Mouse (Mus musculus) heart, postnatal 0 days (tissue): ENCODE results near the gene Jun. TPM values are rescaled to one million over a fixed set of nuclear protein-coding genes. Genes with fewer than 3 reads are reported as not detected.

Experiments used
- ATAC-seq: fragments of 200-750 bp; cut with Nextera tagmentation; 2 replicates; pipeline ENCODE4 v1.8.0; 2017; ENCODE audit warnings: low read depth, moderate number of reproducible peaks, moderate library complexity; ENCODE audit not compliant: insufficient read depth
- DNase-seq: peaks from one replicate; pipeline ENCODE4 v3.0.0-alpha.2; 2016; ENCODE audit warnings: low spot score
- H3K27ac ChIP-seq: fragments of 300-500 bp; sonication (generic); 2 replicates; pipeline ENCODE4 v1.5.1; 2014; ENCODE audit warnings: low read depth, mild to moderate bottlenecking
- H3K27me3 ChIP-seq: fragments of 300-500 bp; sonication (generic); 2 replicates; pipeline ENCODE4 v1.6.1; 2014; ENCODE audit warnings: low read length, mixed read lengths; ENCODE audit not compliant: control insufficient read depth, insufficient read depth
- H3K36me3 ChIP-seq: fragments of 300-500 bp; sonication (generic); replicated peaks from 2 replicates; pipeline ENCODE4 v1.6.1; 2014; ENCODE audit warnings: low read length, mixed read lengths; ENCODE audit not compliant: control insufficient read depth, insufficient read depth
- H3K4me1 ChIP-seq: fragments of 300-500 bp; sonication (generic); 2 replicates; pipeline ENCODE4 v1.6.1; 2014; ENCODE audit warnings: antibody characterized with exemption; ENCODE audit not compliant: control insufficient read depth, insufficient read depth
- H3K4me2 ChIP-seq: fragments of 300-500 bp; sonication (generic); 2 replicates; pipeline ENCODE4 v1.6.1; 2014; ENCODE audit warnings: low read depth, mild to moderate bottlenecking, low read length, moderate library complexity
- H3K4me3 ChIP-seq: fragments of 300-500 bp; sonication (generic); 2 replicates; pipeline ENCODE4 v1.5.1; 2014; ENCODE audit warnings: low read depth, low read length
- H3K9ac ChIP-seq: fragments of 300-500 bp; sonication (generic); replicated peaks from 2 replicates; pipeline ENCODE4 v1.6.1; 2014; ENCODE audit warnings: low read depth, low read length, mixed read lengths
- H3K9me3 ChIP-seq: fragments of 300-500 bp; sonication (generic); replicated peaks from 2 replicates; pipeline ENCODE4 v1.6.1; 2016; ENCODE audit warnings: low read length; ENCODE audit not compliant: control insufficient read depth
- CTCF ChIP-seq: IDR thresholded peaks from 2 replicates; pipeline ENCODE4 v1.5.1; 2016; ENCODE audit warnings: antibody characterized with exemption, control low read depth, low read depth
- EP300 ChIP-seq: IDR thresholded peaks from 2 replicates; pipeline ENCODE4 v1.6.1; 2016; ENCODE audit warnings: antibody characterized with exemption, low read depth
- WGBS: fragments of 180-500 bp; shearing (Covaris S2); extraction: QIAGEN DNeasy Blood & Tissue Kit; methylation state at CpG from one replicate; pipeline ENCODE4 v1.1.7; 2014; 5-methylcytosine and 5-hydroxymethylcytosine counted together
- polyA plus RNA-seq: library from polyadenylated mRNA; unstranded; fragments of >200 nt; fragmentation: Nextera tagmentation; extraction: Ambion mirVana; gene quantifications from 2 replicates; pipeline ENCODE4 v1.2.1, GENCODE M21; 2015
- total RNA-seq: library from RNA; depleted of rRNA; stranded (reverse); fragments of >200 nt; gene quantifications from 2 replicates; pipeline ENCODE4 v1.2.3, GENCODE M21; 2014; ENCODE audit warnings: low replicate concordance

Gene Jun
- total and polyA plus RNA-seq, 2 experiments from 2014 or later: 74.1 to 111 TPM

- Histone ChIP-seq H3K4me1 (no peaks in the 10 kb centered on the region), H3K9ac (no peak overlapping the region), H3K4me2 (no peak overlapping the region), H3K4me3 (no peak overlapping the region), H3K27me3 (no peaks in the 10 kb centered on the region), H3K27ac (no peak overlapping the region), H3K36me3 (no peaks in the 10 kb centered on the region), H3K9me3 (no peaks in the 10 kb centered on the region)
- DNase-seq: no peak
- ATAC-seq: no peak
- WGBS: 79% methylated on average over 10 of the region's 10 CpGs
- no peak for TF ChIP-seq EP300
- TF ChIP-seq CTCF: no peak
Observed at GRCm38 (mm10) chr4:95073214-95073750, 21.3 kb upstream of the Jun start.

GRCm38 (mm10) chr4:95070407-95070806, 18.4 kb upstream of the Jun start:
- H3K27me3 ChIP-seq: no peaks in the 10 kb centered on the region
- no peaks in the 10 kb centered on the region for H3K4me1 ChIP-seq
- TF ChIP-seq EP300 (no peak), CTCF (no peak)
- 60% methylated on average over 5 of the region's 5 CpGs for WGBS
- no peaks in the 10 kb centered on the region for H3K9me3 ChIP-seq
- H3K36me3 ChIP-seq: no peaks in the 10 kb centered on the region
- no peak overlapping the region for H3K4me2 ChIP-seq
- no peak for ATAC-seq
- DNase-seq: no peak
- no peak overlapping the region for H3K9ac ChIP-seq
- no peak overlapping the region for H3K27ac ChIP-seq
- no peak overlapping the region for H3K4me3 ChIP-seq

- Histone ChIP-seq H3K4me2 (no peak overlapping the region), H3K4me1 (no peaks in the 10 kb centered on the region), H3K27ac (no peak overlapping the region), H3K9ac (no peak overlapping the region), H3K4me3 (no peak overlapping the region), H3K9me3 (no peaks in the 10 kb centered on the region), H3K36me3 (no peaks in the 10 kb centered on the region), H3K27me3 (no peaks in the 10 kb centered on the region)
- DNase-seq (no peak), ATAC-seq (no peak)
- TF ChIP-seq EP300 (no peak), CTCF (no peak)
- WGBS: 81% methylated on average over 8 of the region's 8 CpGs
Observed at GRCm38 (mm10) chr4:95068045-95068948, 16.3 kb upstream of the Jun start.

- 80% methylated on average over 2 of the region's 2 CpGs for WGBS
Observed at GRCm38 (mm10) chr4:95063609-95064210, 11.7 kb upstream of the Jun start.

GRCm38 (mm10) chr4:95062873-95063272, 10.9 kb upstream of the Jun start:
- Histone ChIP-seq H3K4me2 (no peak overlapping the region), H3K4me3 (no peak overlapping the region), H3K9ac (no peak overlapping the region), H3K27ac (no peak overlapping the region), H3K27me3 (no peaks in the 10 kb centered on the region), H3K4me1 (no peaks in the 10 kb centered on the region), H3K36me3 (no peaks in the 10 kb centered on the region), H3K9me3 (no peaks in the 10 kb centered on the region)
- DNase-seq (no peak), ATAC-seq (no peak)
- TF ChIP-seq EP300 (no peak), CTCF (no peak)
- 58% methylated on average over 9 of the region's 9 CpGs for WGBS

More at GRCm38 (mm10) chr4:95063609-95064210, 11.7 kb upstream of the Jun start:
- no peaks in the 10 kb centered on the region for H3K9me3 ChIP-seq
- TF ChIP-seq CTCF (no peak), EP300 (no peak)
- no peak overlapping the region for H3K27ac ChIP-seq
- no peaks in the 10 kb centered on the region for H3K4me1 ChIP-seq
- no peak overlapping the region for H3K4me3 ChIP-seq
- H3K4me2 ChIP-seq: no peak overlapping the region
- no peaks in the 10 kb centered on the region for H3K36me3 ChIP-seq
- no peak overlapping the region for H3K9ac ChIP-seq
- no peak for DNase-seq
- ATAC-seq: no peak
- no peaks in the 10 kb centered on the region for H3K27me3 ChIP-seq
